Mouse (Mus musculus) limb, embryonic 13.5 days (tissue): ENCODE data around the gene Slc37a1. TPM values are rescaled to one million over a fixed set of nuclear protein-coding genes. Genes with fewer than 3 reads are reported as not detected.

Experiments
- ATAC-seq: fragments of 200-750 bp; cut with Nextera tagmentation; 2 replicates; pipeline ENCODE4 v1.8.0; 2017; ENCODE audit warnings: low read depth, moderate number of reproducible peaks, moderate TSS enrichment; ENCODE audit not compliant: low FRiP score
- H3K27ac ChIP-seq: fragments of 300-500 bp; sonication (generic); 2 replicates; pipeline ENCODE4 v1.5.1; 2015; ENCODE audit warnings: inconsistent platforms, mild to moderate bottlenecking, moderate library complexity
- H3K27me3 ChIP-seq: fragments of 300-500 bp; sonication (generic); 2 replicates; pipeline ENCODE4 v1.6.1; 2015; ENCODE audit warnings: mild to moderate bottlenecking, inconsistent platforms
- H3K36me3 ChIP-seq: fragments of 300-500 bp; sonication (generic); 2 replicates; pipeline ENCODE4 v1.6.1; 2015; ENCODE audit warnings: inconsistent platforms, mild to moderate bottlenecking, moderate library complexity
- H3K4me1 ChIP-seq: fragments of 300-500 bp; sonication (generic); 2 replicates; pipeline ENCODE4 v1.6.1; 2015; ENCODE audit warnings: inconsistent platforms
- H3K4me2 ChIP-seq: fragments of 300-500 bp; sonication (generic); replicated peaks from 2 replicates; pipeline ENCODE4 v1.6.1; 2015; ENCODE audit warnings: inconsistent platforms, mild to moderate bottlenecking, moderate library complexity
- H3K4me3 ChIP-seq: fragments of 300-500 bp; sonication (generic); 2 replicates; pipeline ENCODE4 v1.5.1; 2015; ENCODE audit warnings: moderate library complexity, mild to moderate bottlenecking, inconsistent platforms
- H3K9ac ChIP-seq: fragments of 300-500 bp; sonication (generic); 2 replicates; pipeline ENCODE4 v1.6.1; 2015; ENCODE audit warnings: mild to moderate bottlenecking, inconsistent platforms
- H3K9me3 ChIP-seq: fragments of 300-500 bp; sonication (generic); 2 replicates; pipeline ENCODE4 v1.6.1; 2016; ENCODE audit warnings: inconsistent platforms
- WGBS: fragments of 180-500 bp; shearing (Covaris S2); methylation state at CpG from one replicate; pipeline ENCODE4 v1.1.7; 2015; 5-methylcytosine and 5-hydroxymethylcytosine counted together
- polyA plus RNA-seq: library from polyadenylated mRNA; unstranded; fragments of >200 nt; fragmentation: Nextera tagmentation; extraction: Ambion mirVana; gene quantifications from 2 replicates; pipeline ENCODE4 v1.2.1, GENCODE M21; 2015

The Slc37a1 gene
- polyA plus RNA-seq, 1 experiment from 2014 or later = 1.3 TPM

DNA sequence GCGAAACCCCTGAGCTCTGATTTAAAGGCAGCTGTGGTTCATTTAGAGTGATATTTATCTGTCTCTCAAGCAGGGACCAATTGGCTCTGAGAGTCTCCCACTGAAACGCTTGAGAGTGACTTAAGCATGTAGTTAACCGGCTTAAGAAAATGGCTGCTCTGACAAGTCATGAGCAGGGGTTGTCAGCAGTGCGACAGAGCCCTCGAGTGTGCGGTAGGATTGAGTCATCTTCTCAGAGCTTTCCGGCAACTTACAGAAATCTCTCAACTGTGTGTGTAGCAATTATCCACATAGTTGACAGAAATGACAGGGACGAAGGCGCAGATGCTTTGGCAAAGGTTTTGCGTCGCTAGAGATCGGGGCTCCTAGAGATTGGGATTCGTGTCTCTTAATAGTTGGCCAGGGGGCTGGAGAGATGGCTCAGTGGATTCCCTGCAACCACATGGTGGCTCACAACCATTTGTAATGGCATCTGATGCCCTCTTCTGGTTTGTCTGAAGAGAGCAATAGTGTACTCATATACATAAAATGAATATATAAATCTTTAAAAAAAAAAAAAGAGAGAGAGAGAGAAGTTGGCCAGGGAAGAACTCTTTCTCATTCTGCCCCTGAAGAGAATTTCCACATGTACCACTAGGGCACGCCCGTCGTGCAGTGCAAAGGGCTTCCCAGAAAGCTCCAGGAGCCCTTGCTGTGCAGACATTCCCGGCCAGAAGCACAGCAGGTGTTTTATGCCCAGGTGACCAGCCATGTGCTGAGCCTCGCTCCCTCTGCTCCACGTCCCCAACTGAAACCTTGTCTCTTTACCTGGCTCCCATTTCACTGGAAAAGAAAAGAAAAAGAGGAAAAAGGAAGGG lies 4.5 kb upstream of the Slc37a1 start:
- no peak overlapping the region for H3K27ac ChIP-seq
- no peak overlapping the region for H3K4me2 ChIP-seq
- H3K4me1 ChIP-seq = 0 out of 2 replicates have a peak, but pooled peaks cover 4% of the 10 kb centered on the region
- H3K27me3 ChIP-seq = no peaks in the 10 kb centered on the region
- ATAC-seq = no peak
- 50% methylated on average over 19 of the region's 19 CpGs for WGBS
- no peaks in the 10 kb centered on the region for H3K36me3 ChIP-seq
- H3K4me3 ChIP-seq = no peak overlapping the region
- no peaks in the 10 kb centered on the region for H3K9me3 ChIP-seq
- H3K9ac ChIP-seq = no peak overlapping the region

- ATAC-seq = no peak
- Histone ChIP-seq H3K27ac (no peak overlapping the region), H3K4me3 (no peak overlapping the region), H3K36me3 (no peaks in the 10 kb centered on the region), H3K4me2 (no peak overlapping the region), H3K4me1 (no peaks in the 10 kb centered on the region), H3K27me3 (no peaks in the 10 kb centered on the region), H3K9ac (no peak overlapping the region), H3K9me3 (no peaks in the 10 kb centered on the region)
- 28% methylated on average over 7 of the region's 7 CpGs for WGBS
These were observed 3.9 kb upstream of the Slc37a1 start for GRCm38 (mm10) chr17:31282687-31283053.

GRCm38 (mm10) chr17:31285867-31286266 lies 725 bp upstream of the Slc37a1 start:
- Histone ChIP-seq H3K9ac (no peak overlapping the region), H3K4me2 (no peak overlapping the region), H3K4me1 (no peaks in the 10 kb centered on the region), H3K27me3 (0 out of 2 replicates have a peak, but pooled peaks cover 3% of the 10 kb centered on the region), H3K27ac (no peak overlapping the region), H3K36me3 (no peaks in the 10 kb centered on the region), H3K4me3 (no peak overlapping the region), H3K9me3 (no peaks in the 10 kb centered on the region)
- WGBS = 85% methylated on average over 2 of the region's 2 CpGs
- ATAC-seq = no peak

DNA sequence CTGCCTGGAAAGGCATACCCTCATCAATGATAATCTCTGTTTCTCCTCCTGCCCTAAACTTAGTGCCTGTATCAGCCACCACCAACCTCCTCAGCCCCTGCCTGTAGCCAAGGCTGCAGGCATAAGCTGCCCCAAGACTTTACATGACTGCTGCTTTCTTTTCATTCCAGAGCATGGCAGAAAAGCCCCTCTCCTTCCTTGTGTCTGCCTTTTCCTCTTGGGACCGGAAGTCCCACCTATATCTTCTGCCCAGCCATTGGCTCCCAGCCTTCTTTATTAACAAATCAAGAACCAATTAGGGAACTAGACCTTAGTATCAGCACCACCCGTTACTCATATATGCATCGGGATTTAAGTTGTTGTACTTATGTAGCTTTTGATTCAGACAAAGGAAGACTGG lies 624 bp downstream of the Slc37a1 start:
- Histone ChIP-seq H3K4me2 (no peak overlapping the region), H3K4me3 (no peak overlapping the region), H3K27me3 (0 out of 2 replicates have a peak, but pooled peaks cover 3% of the 10 kb centered on the region), H3K4me1 (no peaks in the 10 kb centered on the region), H3K27ac (no peak overlapping the region), H3K36me3 (no peaks in the 10 kb centered on the region), H3K9ac (no peak overlapping the region), H3K9me3 (no peaks in the 10 kb centered on the region)
- ATAC-seq = no peak
- WGBS = 85% methylated on average over 3 of the region's 3 CpGs

DNA sequence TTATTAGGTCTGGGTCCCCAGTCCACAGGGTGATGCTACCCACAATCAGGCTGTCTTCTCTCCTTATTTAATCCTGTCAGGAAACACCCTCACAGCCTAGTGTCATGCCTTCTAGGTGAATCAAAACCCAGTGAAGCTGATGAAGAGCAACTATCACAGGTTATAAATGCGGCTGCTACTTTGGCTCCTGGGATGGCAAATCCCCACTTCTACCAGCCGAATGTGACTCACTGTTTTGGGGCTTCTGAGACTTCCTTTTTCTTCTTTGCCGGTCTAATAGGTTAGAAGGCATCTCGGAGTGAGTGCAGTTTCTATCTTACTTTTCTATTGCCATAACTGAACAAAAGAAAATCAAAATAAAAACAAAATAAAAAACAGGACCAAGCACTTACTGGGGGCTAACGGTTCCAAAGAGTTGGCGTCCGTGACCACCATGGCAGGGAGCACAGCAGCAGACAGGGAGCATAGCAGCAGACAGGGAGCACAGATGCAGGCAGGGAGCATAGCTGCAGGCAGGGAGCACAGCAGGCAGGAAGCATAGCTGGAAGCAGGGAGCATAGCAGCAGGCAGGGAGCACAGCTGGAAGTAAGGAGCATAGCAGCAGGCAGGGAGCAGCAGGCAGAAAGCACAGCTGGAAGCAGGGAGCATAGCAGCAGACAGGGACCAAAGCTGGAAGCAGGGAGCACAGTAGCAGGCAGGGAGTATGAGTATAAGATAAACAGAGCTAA lies 2.6 kb downstream of the Slc37a1 start:
- WGBS = 61% methylated on average over 7 of the region's 7 CpGs
- Histone ChIP-seq H3K9me3 (no peaks in the 10 kb centered on the region), H3K27me3 (0 out of 2 replicates have a peak, but pooled peaks cover 4% of the 10 kb centered on the region), H3K9ac (no peak overlapping the region), H3K4me2 (no peak overlapping the region), H3K36me3 (no peaks in the 10 kb centered on the region), H3K4me3 (no peak overlapping the region), H3K27ac (no peak overlapping the region), H3K4me1 (no peaks in the 10 kb centered on the region)
- ATAC-seq = no peak

GRCm38 (mm10) chr17:31290311-31290710 lies 3.7 kb downstream of the Slc37a1 start:
- no peak overlapping the region for H3K4me3 ChIP-seq
- H3K4me1 ChIP-seq = peaks cover 1% of the 10 kb centered on the region; the same call in 1 of the 2 replicates
- H3K9me3 ChIP-seq = no peaks in the 10 kb centered on the region
- H3K36me3 ChIP-seq = no peaks in the 10 kb centered on the region
- no peak for ATAC-seq
- H3K27ac ChIP-seq = no peak overlapping the region
- H3K9ac ChIP-seq = no peak overlapping the region
- no peak overlapping the region for H3K4me2 ChIP-seq
- H3K27me3 ChIP-seq = peaks cover 15% of the 10 kb centered on the region

DNA sequence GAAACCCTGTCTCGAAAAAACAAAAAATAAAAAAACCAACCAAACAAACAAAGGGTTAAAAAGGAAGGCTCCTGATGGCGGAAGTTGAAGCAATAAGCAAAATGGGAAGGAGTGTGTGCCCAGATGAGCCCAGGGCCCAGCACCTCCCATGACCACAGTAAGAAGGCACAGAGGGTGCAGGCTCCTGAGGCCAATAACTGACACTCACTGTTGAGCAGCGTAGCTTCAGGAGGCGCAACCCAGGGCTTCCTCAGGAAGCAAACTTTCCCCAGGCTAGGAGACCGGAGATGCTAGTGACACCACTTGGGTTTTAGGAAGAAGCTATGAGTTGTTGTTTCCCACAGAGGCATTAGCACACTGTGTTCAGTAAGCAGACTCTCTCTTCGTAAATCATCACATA lies 4.3 kb downstream of the Slc37a1 start:
- 57% methylated on average over 6 of the region's 6 CpGs for WGBS
- no peak overlapping the region for H3K4me2 ChIP-seq
- no peak overlapping the region for H3K4me3 ChIP-seq
- no peak overlapping the region for H3K27ac ChIP-seq
- H3K27me3 ChIP-seq = peaks cover 21% of the 10 kb centered on the region
- no peaks in the 10 kb centered on the region for H3K9me3 ChIP-seq
- no peak overlapping the region for H3K9ac ChIP-seq
- H3K4me1 ChIP-seq = peaks cover 7% of the 10 kb centered on the region
- no peaks in the 10 kb centered on the region for H3K36me3 ChIP-seq
- no peak for ATAC-seq

DNA sequence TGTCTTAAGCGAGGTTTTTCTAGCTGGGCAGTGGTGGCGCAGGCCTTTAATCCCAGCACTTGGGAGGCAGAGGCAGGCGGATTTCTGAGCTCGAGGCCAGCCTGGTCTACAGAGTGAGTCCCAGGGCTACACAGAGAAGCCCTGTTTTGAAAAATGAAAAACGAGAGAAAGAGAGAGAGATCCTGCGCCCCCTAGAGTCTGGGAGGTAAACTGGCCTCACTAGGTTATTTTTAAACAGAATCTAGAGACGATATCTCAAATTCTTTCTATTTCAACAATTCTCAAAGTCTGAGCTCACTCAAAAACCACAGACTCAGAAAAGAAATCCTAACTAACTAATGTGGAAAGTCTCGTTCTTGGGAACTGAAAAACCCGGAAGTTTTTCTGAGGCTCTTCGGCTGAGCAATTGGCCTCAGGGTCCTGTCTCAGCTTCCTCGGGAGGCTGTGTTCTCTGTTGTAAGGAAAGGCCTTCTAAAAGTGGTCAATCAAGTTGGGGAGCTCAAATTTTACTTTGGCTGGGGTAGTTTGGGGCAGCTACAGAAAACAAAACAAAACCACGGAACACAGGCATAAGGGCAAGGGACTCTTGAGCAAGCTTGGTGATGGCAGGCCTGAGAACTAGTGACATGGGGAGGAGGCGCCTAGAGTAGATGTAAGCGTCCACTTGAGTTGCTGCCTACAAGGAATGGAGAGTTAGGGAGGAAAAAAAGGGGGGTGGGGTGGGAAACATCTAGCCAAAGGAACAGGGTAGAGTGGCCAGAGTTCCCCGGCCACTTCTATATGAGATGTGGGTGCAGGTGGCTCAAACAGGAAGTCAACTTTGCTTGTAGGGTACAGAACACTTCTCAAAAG lies 8.0 kb downstream of the Slc37a1 start:
- Histone ChIP-seq H3K4me2 (peak overlapping the region; percentile 99; the same call in 1 of the 2 replicates), H3K36me3 (no peaks in the 10 kb centered on the region), H3K27ac (no peak overlapping the region), H3K9ac (no peak overlapping the region), H3K9me3 (no peaks in the 10 kb centered on the region), H3K4me3 (no peak overlapping the region), H3K27me3 (peaks cover 43% of the 10 kb centered on the region), H3K4me1 (peaks cover 28% of the 10 kb centered on the region)
- 81% methylated on average over 15 of the region's 15 CpGs for WGBS
- ATAC-seq = no peak

GRCm38 (mm10) chr17:31295215-31295891 lies 8.8 kb downstream of the Slc37a1 start:
- 21% methylated on average over 25 of the region's 25 CpGs for WGBS
- H3K4me1 ChIP-seq = peaks cover 28% of the 10 kb centered on the region
- H3K9me3 ChIP-seq = no peaks in the 10 kb centered on the region
- H3K4me3 ChIP-seq = peak overlapping the region; percentile 60
- ATAC-seq = no peak
- H3K27ac ChIP-seq = no peak overlapping the region
- no peaks in the 10 kb centered on the region for H3K36me3 ChIP-seq
- peak overlapping the region; percentile 99 for H3K4me2 ChIP-seq
- H3K9ac ChIP-seq = peak overlapping the region; percentile 68; the same call in 1 of the 2 replicates
- peaks cover 47% of the 10 kb centered on the region for H3K27me3 ChIP-seq

DNA sequence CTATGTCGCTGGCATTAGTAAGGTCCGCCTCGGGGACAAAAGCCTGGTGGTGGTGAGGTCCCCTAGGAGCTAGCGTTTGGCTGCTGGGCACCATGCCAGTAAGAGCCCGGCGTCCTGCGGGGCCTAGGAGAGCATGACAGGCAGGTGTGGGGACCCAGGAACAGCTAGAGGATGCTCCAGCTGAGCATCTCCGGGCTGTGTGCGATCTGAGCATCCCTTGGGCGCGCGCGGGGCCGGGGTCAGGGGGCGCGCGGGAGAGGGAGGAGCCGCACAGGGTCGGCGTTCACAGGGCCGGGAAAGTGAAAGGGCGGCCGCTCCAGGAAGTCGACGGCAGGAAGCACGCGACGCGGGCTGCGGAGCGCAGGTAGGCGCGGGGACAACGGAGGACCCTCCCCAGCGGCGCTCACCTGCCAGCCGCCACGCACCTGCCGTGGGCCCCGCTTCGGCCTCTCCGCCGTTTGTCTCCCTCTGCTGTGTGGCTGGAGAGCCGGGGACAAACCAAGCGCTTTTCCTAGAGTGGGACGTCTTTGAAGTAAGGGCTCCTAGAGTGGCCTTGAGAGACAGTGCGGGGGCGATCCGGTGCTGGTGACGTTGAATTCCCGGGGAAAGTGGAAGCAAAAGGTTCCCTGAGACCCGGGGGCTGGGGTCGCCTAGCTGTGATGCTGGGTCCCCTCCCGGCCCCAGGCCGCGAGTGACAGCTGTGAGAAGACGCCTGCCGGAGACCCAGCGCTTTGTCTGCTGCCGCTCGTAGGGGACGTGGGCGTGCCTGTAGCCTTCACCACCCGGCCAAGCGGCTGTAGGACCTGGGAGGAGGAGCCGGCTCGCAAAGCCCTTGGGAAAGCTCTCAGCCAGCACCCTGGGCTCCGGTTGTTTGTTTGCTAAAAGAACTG lies 9.5 kb downstream of the Slc37a1 start:
- H3K4me1 ChIP-seq = peaks cover 28% of the 10 kb centered on the region

GRCm38 (mm10) chr17:31297521-31297939 lies 10.9 kb downstream of the Slc37a1 start:
- no peaks in the 10 kb centered on the region for H3K9me3 ChIP-seq
- peaks cover 28% of the 10 kb centered on the region for H3K4me1 ChIP-seq
- H3K27ac ChIP-seq = no peak overlapping the region
- peaks cover 47% of the 10 kb centered on the region for H3K27me3 ChIP-seq
- peak overlapping the region; percentile 99 for H3K4me2 ChIP-seq
- no peak overlapping the region for H3K4me3 ChIP-seq
- no peak overlapping the region for H3K9ac ChIP-seq
- ATAC-seq = no peak
- H3K36me3 ChIP-seq = no peaks in the 10 kb centered on the region
- 7% methylated on average over 7 of the region's 7 CpGs for WGBS

More for the DNA sequence above, 9.5 kb downstream of the Slc37a1 start:
- Histone ChIP-seq H3K9me3 (no peaks in the 10 kb centered on the region), H3K27me3 (peaks cover 47% of the 10 kb centered on the region), H3K36me3 (no peaks in the 10 kb centered on the region), H3K4me3 (peak overlapping the region; percentile 60), H3K4me2 (peak overlapping the region; percentile 99), H3K9ac (peak overlapping the region; percentile 68), H3K27ac (no peak overlapping the region)
- 1% methylated on average over 67 of the region's 68 CpGs for WGBS
- ATAC-seq = no peak
